Mouse (Mus musculus) embryonic facial prominence, embryonic 14.5 days (tissue): ENCODE data around the gene 1700047I17Rik2. TPM values are rescaled to one million over a fixed set of nuclear protein-coding genes. Genes with fewer than 3 reads are reported as not detected.
"Not testable (repeated sequence)": the region's sequence is repeated elsewhere in the genome, so short reads cannot be mapped to it uniquely, and the experiment has no call there.

ENCODE experiments used
- ATAC-seq: fragments of 200-750 bp; cut with Nextera tagmentation; 2 replicates; pipeline ENCODE4 v1.8.0; 2017; ENCODE audit warnings: low read depth, moderate number of reproducible peaks, moderate TSS enrichment
- DNase-seq: peaks from one replicate; pipeline ENCODE4 v3.0.0-alpha.2; 2015; ENCODE audit warnings: low spot score
- H3K27ac ChIP-seq: fragments of 300-500 bp; sonication (generic); replicated peaks from 2 replicates; pipeline ENCODE4 v1.5.1; 2014; ENCODE audit warnings: low read depth, mild to moderate bottlenecking, low read length, moderate library complexity
- H3K27me3 ChIP-seq: fragments of 300-500 bp; sonication (generic); replicated peaks from 2 replicates; pipeline ENCODE4 v1.6.1; 2014; ENCODE audit warnings: low read length; ENCODE audit not compliant: control insufficient read depth, insufficient read depth
- H3K36me3 ChIP-seq: fragments of 300-500 bp; sonication (generic); 2 replicates; pipeline ENCODE4 v1.6.1; 2014; ENCODE audit warnings: low read length, mixed read lengths; ENCODE audit not compliant: control insufficient read depth, insufficient read depth
- H3K4me1 ChIP-seq: fragments of 300-500 bp; sonication (generic); 2 replicates; pipeline ENCODE4 v1.6.1; 2014; ENCODE audit warnings: antibody characterized with exemption, low read length; ENCODE audit not compliant: control insufficient read depth, insufficient read depth
- H3K4me2 ChIP-seq: fragments of 300-500 bp; sonication (generic); 2 replicates; pipeline ENCODE4 v1.6.1; 2014; ENCODE audit warnings: low read depth, mild to moderate bottlenecking, low read length, moderate library complexity, mixed read lengths
- H3K4me3 ChIP-seq: fragments of 300-500 bp; sonication (generic); 2 replicates; pipeline ENCODE4 v1.5.1; 2014; ENCODE audit warnings: low read depth, mild to moderate bottlenecking, low read length
- H3K9ac ChIP-seq: fragments of 300-500 bp; sonication (generic); 2 replicates; pipeline ENCODE4 v1.6.1; 2014; ENCODE audit warnings: low read depth, mild to moderate bottlenecking, low read length, moderate library complexity, mixed read lengths
- H3K9me3 ChIP-seq: fragments of 300-500 bp; sonication (generic); 2 replicates; pipeline ENCODE4 v1.6.1; 2016; ENCODE audit warnings: low read length; ENCODE audit not compliant: control insufficient read depth
- WGBS: fragments of 180-500 bp; shearing (Covaris S2); extraction: QIAGEN DNeasy Blood & Tissue Kit; methylation state at CpG from one replicate; pipeline ENCODE4 v1.1.7; 2014; 5-methylcytosine and 5-hydroxymethylcytosine counted together
- polyA plus RNA-seq: library from polyadenylated mRNA; unstranded; fragments of >200 nt; fragmentation: Nextera tagmentation; extraction: Ambion mirVana; gene quantifications from 2 replicates; pipeline ENCODE4 v1.2.1, GENCODE M21; 2014

1700047I17Rik2 gene
- not detected in 2 replicates for polyA plus RNA-seq

GRCm38 (mm10) chr12:55199306-55199705, at the start of gene 1700047I17Rik2:
TSS of gene 1700047I17Rik2 (plus strand) at chr12:55199592.
- no CpG with 5 or more reads among the region's 40 CpGs for WGBS
- H3K9ac ChIP-seq, H3K36me3 ChIP-seq, H3K4me3 ChIP-seq, H3K4me1 ChIP-seq, H3K9me3 ChIP-seq, H3K27me3 ChIP-seq, DNase-seq, H3K4me2 ChIP-seq, H3K27ac ChIP-seq: not testable (repeated sequence)
- ATAC-seq = peak; percentile 97

DNA sequence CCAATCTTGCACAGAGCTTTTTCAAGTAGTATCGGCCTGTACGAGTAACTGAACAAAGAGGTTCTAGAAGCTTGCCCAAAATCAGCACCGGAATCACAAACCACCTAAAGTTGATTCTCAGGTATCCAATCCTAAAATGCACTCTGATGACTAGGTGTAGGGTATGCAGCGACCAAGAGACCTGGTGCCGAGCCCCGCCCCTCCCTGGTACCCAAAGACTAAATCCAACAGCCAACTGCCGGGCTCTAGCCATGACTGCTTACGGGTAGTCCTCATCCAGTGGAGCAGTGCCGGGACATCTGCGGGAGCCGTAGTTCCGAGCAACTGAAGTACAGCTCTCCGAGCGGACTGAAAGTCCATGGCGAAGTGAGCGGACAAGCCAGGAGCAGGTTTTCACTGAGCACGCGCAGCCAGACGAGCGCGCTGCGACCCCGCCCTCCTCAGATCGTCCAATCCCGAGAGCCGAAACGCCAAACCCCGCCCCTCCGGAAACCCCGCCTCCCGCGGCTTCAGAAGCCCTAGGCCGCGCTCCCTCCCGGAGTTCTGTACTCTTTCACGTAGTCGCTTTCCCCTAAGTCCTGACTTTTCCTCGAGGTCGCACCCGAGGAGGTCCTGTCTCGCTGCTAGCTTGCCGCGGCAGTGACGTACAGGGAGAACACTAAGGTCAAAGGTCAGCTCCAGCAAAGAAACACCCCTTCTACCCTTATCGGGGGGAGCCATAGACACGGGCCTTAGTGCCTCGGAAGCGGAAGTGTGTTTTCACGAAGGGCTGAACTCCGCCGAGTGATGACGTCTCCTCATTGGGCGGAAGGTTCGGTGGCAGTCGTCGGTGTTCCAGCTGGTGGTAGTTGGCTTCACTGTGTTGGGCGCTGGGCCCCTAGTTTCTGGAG, 44.6 kb upstream of the 1700047I17Rik2 start, which contains the start of gene Srp54b:
Srp54b (plus strand) TSS at position 546 of the 890 bp plus-strand sequence.
- H3K4me1 ChIP-seq, H3K4me2 ChIP-seq, H3K36me3 ChIP-seq, H3K27me3 ChIP-seq, DNase-seq, H3K27ac ChIP-seq, H3K9me3 ChIP-seq, H3K9ac ChIP-seq: not testable (repeated sequence)
- WGBS = no CpG with 5 or more reads among the region's 57 CpGs
- H3K4me3 ChIP-seq = peak within 1 kb of the TSS; percentile 22; the same call in 1 of the 2 replicates
- peak; percentile 98 for ATAC-seq

GRCm38 (mm10) chr12:55155449-55155783, 44.0 kb upstream of the 1700047I17Rik2 start:
- 0% methylated on average over 7 of the region's 24 CpGs for WGBS
- H3K27me3 ChIP-seq, DNase-seq, H3K4me2 ChIP-seq, H3K27ac ChIP-seq, H3K9me3 ChIP-seq, H3K36me3 ChIP-seq, H3K9ac ChIP-seq, H3K4me1 ChIP-seq: not testable (repeated sequence)
- peak overlapping the region; percentile 22; the same call in 1 of the 2 replicates for H3K4me3 ChIP-seq
- peak; percentile 33 for ATAC-seq

DNA sequence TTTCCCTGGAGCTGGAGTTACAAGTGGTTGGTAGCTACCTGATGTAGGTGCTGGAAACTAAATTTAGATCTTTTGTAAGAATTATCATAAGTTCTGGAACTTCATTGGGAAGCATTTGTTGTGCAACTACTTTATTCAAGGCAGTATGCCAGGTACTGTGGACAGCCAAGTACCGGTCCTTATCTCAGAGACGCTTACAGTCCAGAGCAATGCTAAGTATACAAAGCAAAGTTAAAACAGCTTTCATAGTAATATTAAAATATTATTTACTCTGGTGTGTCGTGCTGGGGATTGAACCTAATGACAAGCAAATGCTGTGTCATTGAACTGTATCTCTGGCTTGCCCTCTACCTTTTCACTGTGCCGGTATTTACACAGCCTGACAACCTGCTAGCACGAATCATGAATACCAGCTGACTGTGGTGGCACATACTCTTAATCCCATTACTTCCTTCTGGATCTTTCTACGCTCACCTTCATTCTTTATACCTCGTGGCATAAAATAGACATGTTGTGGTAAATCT, 32.3 kb upstream of the 1700047I17Rik2 start:
- H3K4me2 ChIP-seq, H3K4me1 ChIP-seq, H3K27me3 ChIP-seq, ATAC-seq, H3K9me3 ChIP-seq, H3K27ac ChIP-seq, H3K4me3 ChIP-seq, DNase-seq, H3K9ac ChIP-seq, H3K36me3 ChIP-seq: not testable (repeated sequence)
- no CpG with 5 or more reads among the region's 7 CpGs for WGBS

- H3K27ac ChIP-seq, H3K4me1 ChIP-seq, H3K9me3 ChIP-seq, H3K27me3 ChIP-seq, H3K4me2 ChIP-seq, H3K4me3 ChIP-seq, H3K9ac ChIP-seq, ATAC-seq, DNase-seq, H3K36me3 ChIP-seq: not testable (repeated sequence)
- WGBS = no CpG with 5 or more reads among the region's 8 CpGs
Observed at GRCm38 (mm10) chr12:55187686-55188085, 11.7 kb upstream of the 1700047I17Rik2 start.

GRCm38 (mm10) chr12:55189127-55189526, 10.3 kb upstream of the 1700047I17Rik2 start:
- not testable (repeated sequence) for DNase-seq, H3K36me3 ChIP-seq, H3K27ac ChIP-seq, H3K27me3 ChIP-seq, H3K9me3 ChIP-seq, H3K4me1 ChIP-seq, H3K9ac ChIP-seq, H3K4me3 ChIP-seq, ATAC-seq, H3K4me2 ChIP-seq
- WGBS = no CpG with 5 or more reads among the region's 5 CpGs

GRCm38 (mm10) chr12:55199799-55200198, 407 bp downstream of the 1700047I17Rik2 start:
- H3K27me3 ChIP-seq, DNase-seq, H3K4me1 ChIP-seq, H3K27ac ChIP-seq, H3K9ac ChIP-seq, H3K4me3 ChIP-seq, H3K4me2 ChIP-seq, H3K9me3 ChIP-seq, H3K36me3 ChIP-seq: not testable (repeated sequence)
- no CpG with 5 or more reads among the region's 18 CpGs for WGBS
- peak; percentile 56 for ATAC-seq

DNA sequence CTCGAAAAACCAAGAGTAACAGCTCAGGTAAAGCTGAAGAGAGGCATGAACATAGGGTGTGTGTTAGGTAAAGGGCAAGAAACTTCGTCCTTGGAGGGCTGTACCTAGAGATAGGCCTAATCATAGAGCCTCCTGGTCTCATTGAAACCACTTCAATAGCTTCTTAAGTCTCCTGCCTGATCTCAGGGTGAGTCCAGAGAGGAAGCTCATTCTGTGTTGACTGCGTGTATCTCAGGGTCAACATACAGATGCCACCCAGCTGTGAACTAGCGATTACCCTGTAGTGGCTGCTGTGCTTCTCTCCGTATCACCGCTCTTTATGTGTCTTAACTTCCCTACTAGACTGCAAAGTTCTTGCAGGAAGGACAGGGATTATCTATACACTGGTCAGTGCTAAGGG, 13.6 kb downstream of the 1700047I17Rik2 start:
- not testable (repeated sequence) for ATAC-seq, H3K4me1 ChIP-seq, H3K9ac ChIP-seq, DNase-seq, H3K4me3 ChIP-seq, H3K27ac ChIP-seq, H3K4me2 ChIP-seq, H3K36me3 ChIP-seq, H3K9me3 ChIP-seq, H3K27me3 ChIP-seq
- no CpG with 5 or more reads among the region's 6 CpGs for WGBS
